Mouse (Mus musculus) heart, adult 10 weeks (tissue): Measurements from ENCODE around the gene Lrrc7. TPM values are rescaled to one million over a fixed set of nuclear protein-coding genes. Genes with fewer than 3 reads are reported as not detected.

ENCODE experiments used
- polyA plus RNA-seq: library from polyadenylated mRNA; stranded (reverse); fragments of 350-450 nt; fragmentation: Illumina TruSeq; extraction: RNeasy Lipid Tissue Mini Kit (QIAGEN cat#74804); gene quantifications from one replicate; pipeline ENCODE4 v1.2.3, GENCODE M21; 2014; ENCODE audit warnings: low read depth, low replicate concordance

The Lrrc7 gene
- polyA plus RNA-seq: not detected

GRCm38 (mm10) chr3:158561987-158562360 is at the start of gene Lrrc7:
Gene Lrrc7, minus strand, starts transcription at chr3:158562221.

GRCm38 (mm10) chr3:158036329-158036988 is 525.6 kb downstream of the Lrrc7 start, which contains the start of the genes Srsf11 and Lrrc40:
Gene Srsf11, minus strand, starts transcription at chr3:158036639.
Gene Lrrc40, plus strand, starts transcription at chr3:158036662.

